Mouse (Mus musculus): ENCODE measurements around the gene Limch1. TPM values are rescaled to one million over a fixed set of nuclear protein-coding genes. Genes with fewer than 3 reads are reported as not detected.

Gene Limch1
- polyA plus RNA-seq, 1 experiment from 2014 or later: 55.6 TPM

- 0% methylated on average over 9 of the region's 9 CpGs for WGBS
- Histone ChIP-seq H3K9me3 (replicated peaks; ENCODE audit: control insufficient read depth, low read length) (no peaks in the 10 kb centered on the region), H3K4me2 (ENCODE audit: low read length) (no peak overlapping the region), H3K9ac (ENCODE audit: low read length) (no peak overlapping the region), H3K27me3 (replicated peaks; ENCODE audit: control insufficient read depth, insufficient read depth, low read length) (peaks cover 81% of the 10 kb centered on the region), H3K36me3 (ENCODE audit: control insufficient read depth, insufficient read depth, low read length) (no peaks in the 10 kb centered on the region), H3K4me3 (ENCODE audit: low read depth, low read length) (no peak overlapping the region), H3K27ac (ENCODE audit: low read depth, low read length) (no peak overlapping the region), H3K4me1 (ENCODE audit: control insufficient read depth, insufficient read depth, low read length) (peaks cover under 1% of the 10 kb centered on the region)
- no peak for DNase-seq (ENCODE audit: low spot score)
- ATAC-seq: peak; percentile 19; the same call in 1 of the 2 replicates
These were observed 355.8 kb downstream of the Limch1 start for GRCm38 (mm10) chr5:67101395-67101760.

GRCm38 (mm10) chr5:67101793-67102600 lies 356.4 kb downstream of the Limch1 start:
- DNase-seq (ENCODE audit: low spot score): peak; percentile 55
- Histone ChIP-seq H3K27me3 (replicated peaks; ENCODE audit: control insufficient read depth, insufficient read depth, low read length) (peaks cover 77% of the 10 kb centered on the region), H3K4me1 (ENCODE audit: control insufficient read depth, insufficient read depth, low read length) (no peaks in the 10 kb centered on the region), H3K27ac (ENCODE audit: low read depth, low read length) (no peak overlapping the region), H3K9ac (ENCODE audit: low read length) (no peak overlapping the region), H3K36me3 (ENCODE audit: control insufficient read depth, insufficient read depth, low read length) (no peaks in the 10 kb centered on the region), H3K4me3 (ENCODE audit: low read depth, low read length) (no peak overlapping the region), H3K9me3 (replicated peaks; ENCODE audit: control insufficient read depth, low read length) (no peaks in the 10 kb centered on the region), H3K4me2 (ENCODE audit: low read length) (no peak overlapping the region)
- peak; percentile 60; the same call in 1 of the 2 replicates for ATAC-seq
- 2% methylated on average over 28 of the region's 28 CpGs for WGBS

GRCm38 (mm10) chr5:67103016-67103415 lies 357.4 kb downstream of the Limch1 start:
- Histone ChIP-seq H3K9ac (ENCODE audit: low read length) (no peak overlapping the region), H3K9me3 (replicated peaks; ENCODE audit: control insufficient read depth, low read length) (no peaks in the 10 kb centered on the region), H3K4me1 (ENCODE audit: control insufficient read depth, insufficient read depth, low read length) (no peaks in the 10 kb centered on the region), H3K4me3 (ENCODE audit: low read depth, low read length) (no peak overlapping the region), H3K27me3 (replicated peaks; ENCODE audit: control insufficient read depth, insufficient read depth, low read length) (peaks cover 67% of the 10 kb centered on the region), H3K36me3 (ENCODE audit: control insufficient read depth, insufficient read depth, low read length) (no peaks in the 10 kb centered on the region), H3K27ac (ENCODE audit: low read depth, low read length) (no peak overlapping the region), H3K4me2 (ENCODE audit: low read length) (no peak overlapping the region)
- ATAC-seq: no peak
- no peak for DNase-seq (ENCODE audit: low spot score)
- WGBS: 5% methylated on average over 3 of the region's 3 CpGs

- H3K4me3 ChIP-seq (ENCODE audit: low read depth, low read length): no peak overlapping the region
- no peak overlapping the region for H3K4me2 ChIP-seq (ENCODE audit: low read length)
- WGBS: 87% methylated on average over 2 of the region's 2 CpGs
- DNase-seq (ENCODE audit: low spot score) (no peak), ATAC-seq (no peak)
- H3K27ac ChIP-seq (ENCODE audit: low read depth, low read length): no peak overlapping the region
- peaks cover 38% of the 10 kb centered on the region for H3K27me3 ChIP-seq (replicated peaks; ENCODE audit: control insufficient read depth, insufficient read depth, low read length)
- no peak overlapping the region for H3K9ac ChIP-seq (ENCODE audit: low read length)
- H3K36me3 ChIP-seq (ENCODE audit: control insufficient read depth, insufficient read depth, low read length): no peaks in the 10 kb centered on the region
- no peaks in the 10 kb centered on the region for H3K4me1 ChIP-seq (ENCODE audit: control insufficient read depth, insufficient read depth, low read length)
- no peaks in the 10 kb centered on the region for H3K9me3 ChIP-seq (replicated peaks; ENCODE audit: control insufficient read depth, low read length)
These were observed 360.6 kb downstream of the Limch1 start for GRCm38 (mm10) chr5:67106261-67106660.

Small RNAs within 50 kb of the gene (microRNA-seq; reads per million reads assigned to microRNA genes)
- gene Gm23841: not detected

Other genes starting within 250 kb of the Limch1 start
- 60.6 and 75.0 TPM in 2 replicates for gene Apbb2, start 127.0 kb upstream of the Limch1 start, polyA plus RNA-seq (2014; fragmentation: Nextera tagmentation; extraction: Ambion mirVana)
- gene Uchl1, start 69.7 kb upstream of the Limch1 start, polyA plus RNA-seq (2014; fragmentation: Nextera tagmentation; extraction: Ambion mirVana): 1,206 and 1,411 TPM in 2 replicates